Mouse (Mus musculus) kidney, adult 2 months (tissue): ENCODE data around the gene Hoxa3. TPM values are rescaled to one million over a fixed set of nuclear protein-coding genes. Genes with fewer than 3 reads are reported as not detected.

Source experiments
- DNase-seq: peaks from one replicate; pipeline ENCODE4 v3.0.0; 2021
- H3K27ac ChIP-seq: fragments of 200-500 bp; 2 replicates; pipeline ENCODE4 v1.5.1; 2012; ENCODE audit warnings: low read depth, low read length, control low read depth, inconsistent platforms; ENCODE audit not compliant: insufficient read depth
- H3K27me3 ChIP-seq: fragments of 200-500 bp; replicated peaks from 2 replicates; pipeline ENCODE4 v1.6.1; 2012; ENCODE audit warnings: mild to moderate bottlenecking, moderate library complexity, low read length, inconsistent platforms; ENCODE audit not compliant: control insufficient read depth, insufficient read depth
- H3K36me3 ChIP-seq: fragments of 200-500 bp; 2 replicates; pipeline ENCODE4 v1.6.1; 2012; ENCODE audit warnings: mild to moderate bottlenecking, moderate library complexity, low read length, inconsistent platforms; ENCODE audit not compliant: control insufficient read depth, insufficient read depth
- H3K4me1 ChIP-seq: fragments of 200-500 bp; 2 replicates; pipeline ENCODE4 v1.6.1; 2011; ENCODE audit warnings: low read length; ENCODE audit not compliant: control insufficient read depth, insufficient read depth
- H3K4me3 ChIP-seq: fragments of 200-500 bp; 2 replicates; pipeline ENCODE4 v1.5.1; 2011; ENCODE audit warnings: mild to moderate bottlenecking, low read depth, low read length, control low read depth; ENCODE audit not compliant: insufficient read depth
- CTCF ChIP-seq: fragments of 200-500 bp; conservative IDR thresholded peaks from 2 replicates; pipeline ENCODE4 v1.5.1; 2011; ENCODE audit warnings: low read depth, mild to moderate bottlenecking, control low read depth, low read length, moderate library complexity, mixed read lengths; ENCODE audit not compliant: insufficient read depth, insufficient read length
- POLR2A ChIP-seq: fragments of 200-500 bp; IDR thresholded peaks from one replicate; pipeline ENCODE4 v1.6.1; 2011; ENCODE audit warnings: low read depth, low read length, control low read depth
- whole genome bisulfite sequencing: fragments of 180-500 bp; shearing (Covaris S2); methylation state at CpG from one replicate; pipeline ENCODE4 v1.1.7; 2018; 5-methylcytosine and 5-hydroxymethylcytosine counted together
- polyA plus RNA-seq: library from polyadenylated mRNA; depleted of rRNA; stranded (reverse); fragments of >200 nt; gene quantifications from 2 replicates; pipeline ENCODE4 v1.2.3, GENCODE M21; 2012

The Hoxa3 gene
- polyA plus RNA-seq, 1 experiment, result 7.6 TPM

- Histone ChIP-seq H3K36me3 (no peaks in the 10 kb centered on the region; the same call in 1 of the 2 replicates), H3K4me3 (peak overlapping the region; percentile 83), H3K27me3 (no peaks in the 10 kb centered on the region), H3K4me1 (no peaks in the 10 kb centered on the region), H3K27ac (peak overlapping the region; percentile 95)
- TF ChIP-seq POLR2A (no peak), CTCF (no peak)
- WGBS, result under 1% methylated on average over 36 of the region's 36 CpGs
- peak; percentile 53 for DNase-seq
Measured at GRCm38 (mm10) chr6:52224895-52225611, 11.9 kb upstream of the Hoxa3 start.

- no peak for TF ChIP-seq CTCF
- no peak for TF ChIP-seq POLR2A
- DNase-seq, result peak; percentile 56
- WGBS, result 6% methylated on average over 24 of the region's 24 CpGs
- Histone ChIP-seq H3K36me3 (no peaks in the 10 kb centered on the region; the same call in 1 of the 2 replicates), H3K27me3 (no peaks in the 10 kb centered on the region), H3K27ac (peak overlapping the region; percentile 81), H3K4me1 (0 out of 2 replicates have a peak, but pooled peaks cover 3% of the 10 kb centered on the region), H3K4me3 (peak overlapping the region; percentile 83)
Measured at GRCm38 (mm10) chr6:52223939-52224760, 11.0 kb upstream of the Hoxa3 start.

GRCm38 (mm10) chr6:52222729-52223128 lies 9.6 kb upstream of the Hoxa3 start:
- WGBS, result 16% methylated on average over 13 of the region's 13 CpGs
- TF ChIP-seq POLR2A (no peak), CTCF (no peak)
- peak; percentile 53 for DNase-seq
- 0 out of 2 replicates have a peak, but pooled peaks cover 4% of the 10 kb centered on the region for H3K4me1 ChIP-seq
- H3K36me3 ChIP-seq, result no peaks in the 10 kb centered on the region; the same call in 1 of the 2 replicates
- peak overlapping the region; percentile 30 for H3K4me3 ChIP-seq
- H3K27ac ChIP-seq, result peak overlapping the region; percentile 91
- no peaks in the 10 kb centered on the region for H3K27me3 ChIP-seq

- H3K36me3 ChIP-seq, result no peaks in the 10 kb centered on the region; the same call in 1 of the 2 replicates
- H3K27me3 ChIP-seq, result no peaks in the 10 kb centered on the region
- no peak for DNase-seq
- H3K4me3 ChIP-seq, result peak overlapping the region; percentile 30
- 10% methylated on average over 21 of the region's 21 CpGs for WGBS
- H3K4me1 ChIP-seq, result 0 out of 2 replicates have a peak, but pooled peaks cover 4% of the 10 kb centered on the region
- H3K27ac ChIP-seq, result peak overlapping the region; percentile 91
- TF ChIP-seq POLR2A (no peak), CTCF (no peak)
Measured at GRCm38 (mm10) chr6:52221993-52222685, 9.0 kb upstream of the Hoxa3 start.

GRCm38 (mm10) chr6:52221337-52221992 lies 8.3 kb upstream of the Hoxa3 start, which contains the start of gene Hoxa7:
TSS of gene Hoxa7 (minus strand) at chr6:52221854.
- DNase-seq, result peak; percentile 97
- no peaks in the 10 kb centered on the region; the same call in 1 of the 2 replicates for H3K36me3 ChIP-seq
- H3K27me3 ChIP-seq, result no peaks in the 10 kb centered on the region
- 0 out of 2 replicates have a peak, but pooled peaks cover 4% of the 10 kb centered on the region for H3K4me1 ChIP-seq
- H3K27ac ChIP-seq, result peak within 1 kb of the TSS; percentile 98
- TF ChIP-seq CTCF (peak; percentile 95), POLR2A (no peak)
- WGBS, result under 1% methylated on average over 46 of the region's 46 CpGs
- peak within 1 kb of the TSS; percentile 91 for H3K4me3 ChIP-seq

GRCm38 (mm10) chr6:52220865-52221310 lies 7.8 kb upstream of the Hoxa3 start:
- no peak for DNase-seq
- Histone ChIP-seq H3K27me3 (no peaks in the 10 kb centered on the region), H3K4me3 (peak overlapping the region; percentile 91), H3K4me1 (0 out of 2 replicates have a peak, but pooled peaks cover 4% of the 10 kb centered on the region), H3K36me3 (no peaks in the 10 kb centered on the region; the same call in 1 of the 2 replicates), H3K27ac (peak overlapping the region; percentile 98)
- WGBS, result 6% methylated on average over 12 of the region's 12 CpGs
- no peak for TF ChIP-seq POLR2A
- TF ChIP-seq CTCF, result no peak
